Mouse (Mus musculus) CD4-positive, CD25-positive, alpha-beta regulatory T cell, adult 4 months (primary cell): Measurements from ENCODE around the gene Prkar2a. TPM values are rescaled to one million over a fixed set of nuclear protein-coding genes. Genes with fewer than 3 reads are reported as not detected.
"Not testable (repeated sequence)": the region's sequence is repeated elsewhere in the genome, so short reads cannot be mapped to it uniquely, and the experiment has no call there.

Experiments
- ATAC-seq: one replicate; pipeline ENCODE4 v1.8.0; 2017
- polyA plus RNA-seq, 2 experiments: library from polyadenylated mRNA; unstranded; fragments of 100-300 nt; shearing (Covaris generic); gene quantifications; one replicate each; pipeline ENCODE4 v1.2.1; 2017

Prkar2a gene
- polyA plus RNA-seq: 1 to 10 TPM; 3.7 to 6.7 TPM

DNA sequence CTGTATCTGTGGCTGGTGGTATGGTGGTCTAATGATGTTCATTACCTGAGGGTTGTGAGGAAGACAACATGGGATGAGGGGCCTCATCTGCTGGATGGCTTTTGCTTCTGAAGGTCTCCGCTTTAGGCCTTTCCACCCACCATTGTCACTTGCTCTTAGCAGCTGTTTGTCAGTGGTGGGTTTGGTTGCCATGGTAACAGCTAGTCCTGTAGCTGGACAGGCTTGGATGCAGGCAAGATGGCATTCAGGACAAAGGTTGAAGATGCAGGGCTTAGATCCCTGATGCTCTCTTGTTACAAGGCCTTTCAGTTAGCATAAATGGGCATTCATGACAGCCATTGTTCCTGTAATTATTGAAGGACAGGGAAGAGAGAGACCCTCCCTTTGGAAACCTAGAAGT is at the start of gene Prkar2a:
Prkar2a (plus strand) TSS at position 209 of the 400 bp plus-strand sequence.
- no peak for ATAC-seq

DNA sequence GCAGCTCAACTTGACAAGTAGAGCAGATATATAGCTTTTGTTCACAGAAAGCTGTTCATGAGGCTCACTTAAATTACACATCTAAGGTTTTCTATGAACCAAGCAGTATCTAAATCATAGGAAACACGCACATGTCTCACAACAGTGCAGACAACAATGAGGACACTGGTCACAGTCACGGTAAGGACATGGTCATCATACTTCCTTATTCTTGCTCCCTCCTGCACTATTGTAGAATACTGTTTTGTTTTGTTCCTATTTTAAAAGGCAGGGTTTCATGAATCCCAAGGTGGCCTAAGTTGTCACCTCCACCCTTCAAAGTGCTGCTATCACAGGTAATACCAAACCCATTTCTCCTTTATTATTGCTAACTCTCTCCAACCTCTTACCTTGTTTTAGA is 49.3 kb upstream of the Prkar2a start:
- ATAC-seq: no peak

DNA sequence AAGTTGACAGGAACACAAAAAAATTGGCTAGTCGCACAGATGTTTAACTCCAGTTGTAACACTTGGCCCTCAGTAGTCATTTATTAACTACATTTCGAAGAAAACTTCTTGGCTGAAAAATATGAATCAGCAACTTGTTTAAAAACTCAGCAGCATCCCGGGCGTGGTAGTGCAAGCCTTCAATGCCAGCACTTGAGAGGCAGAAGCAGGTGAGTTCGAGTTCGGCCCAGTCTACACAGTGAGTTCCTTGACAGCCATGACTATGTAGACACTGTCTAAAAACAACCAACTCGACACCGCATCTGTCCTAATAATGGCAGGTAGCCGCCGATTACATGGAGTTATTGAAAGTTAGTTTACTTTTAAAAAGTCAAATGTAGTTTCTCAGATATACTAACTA is 40.9 kb upstream of the Prkar2a start:
- ATAC-seq: no peak

DNA sequence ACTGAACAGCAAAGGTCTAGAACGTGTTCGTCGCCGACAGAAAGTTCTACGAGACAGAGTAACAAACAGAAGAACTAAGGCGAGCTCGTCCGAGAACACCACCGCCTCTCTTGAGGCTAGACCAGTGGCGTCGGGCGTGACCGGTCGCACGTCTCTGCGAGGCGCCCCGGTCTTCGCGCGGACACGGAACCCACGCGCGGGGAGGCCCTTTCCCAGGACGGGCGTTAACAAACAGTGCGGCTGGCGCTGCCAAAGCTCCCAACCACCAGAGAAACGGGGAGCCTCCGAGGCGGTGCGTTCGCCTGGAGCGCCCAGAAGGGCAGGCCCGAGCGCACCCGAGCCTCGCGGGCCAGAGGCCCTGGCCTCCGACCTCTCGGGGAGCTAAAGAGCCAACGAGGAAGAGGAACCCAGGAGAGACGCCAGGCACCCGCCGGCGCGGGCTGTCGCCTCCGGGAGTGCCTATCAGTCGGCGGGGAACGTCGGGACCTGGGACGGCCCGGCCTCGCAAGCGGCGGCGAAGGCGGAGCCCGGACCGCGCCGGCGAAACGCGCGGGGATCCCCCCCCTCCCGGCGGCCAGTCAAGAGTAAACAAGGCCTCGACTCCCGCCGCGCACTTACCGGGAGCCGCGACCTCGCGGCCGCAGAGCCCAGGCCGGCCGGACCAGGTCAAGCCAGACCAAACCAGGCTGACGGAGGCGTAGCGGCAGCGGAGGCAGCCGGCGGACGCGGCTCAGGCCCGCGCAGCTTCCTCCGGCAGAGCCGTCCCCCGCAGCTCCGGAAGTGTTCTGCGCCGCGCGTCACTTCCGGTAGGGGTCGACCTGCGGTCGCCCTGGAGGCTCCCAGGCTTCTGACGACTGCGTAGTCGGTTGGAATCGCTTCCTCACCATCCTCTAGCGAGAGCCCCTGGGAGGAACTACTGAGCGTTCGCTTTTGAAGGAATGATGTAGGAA is 40.2 kb upstream of the Prkar2a start, which contains the start of gene Arih2:
Arih2 (minus strand) TSS at position 776 of the 950 bp plus-strand sequence.
- peak; percentile 89 for ATAC-seq

DNA sequence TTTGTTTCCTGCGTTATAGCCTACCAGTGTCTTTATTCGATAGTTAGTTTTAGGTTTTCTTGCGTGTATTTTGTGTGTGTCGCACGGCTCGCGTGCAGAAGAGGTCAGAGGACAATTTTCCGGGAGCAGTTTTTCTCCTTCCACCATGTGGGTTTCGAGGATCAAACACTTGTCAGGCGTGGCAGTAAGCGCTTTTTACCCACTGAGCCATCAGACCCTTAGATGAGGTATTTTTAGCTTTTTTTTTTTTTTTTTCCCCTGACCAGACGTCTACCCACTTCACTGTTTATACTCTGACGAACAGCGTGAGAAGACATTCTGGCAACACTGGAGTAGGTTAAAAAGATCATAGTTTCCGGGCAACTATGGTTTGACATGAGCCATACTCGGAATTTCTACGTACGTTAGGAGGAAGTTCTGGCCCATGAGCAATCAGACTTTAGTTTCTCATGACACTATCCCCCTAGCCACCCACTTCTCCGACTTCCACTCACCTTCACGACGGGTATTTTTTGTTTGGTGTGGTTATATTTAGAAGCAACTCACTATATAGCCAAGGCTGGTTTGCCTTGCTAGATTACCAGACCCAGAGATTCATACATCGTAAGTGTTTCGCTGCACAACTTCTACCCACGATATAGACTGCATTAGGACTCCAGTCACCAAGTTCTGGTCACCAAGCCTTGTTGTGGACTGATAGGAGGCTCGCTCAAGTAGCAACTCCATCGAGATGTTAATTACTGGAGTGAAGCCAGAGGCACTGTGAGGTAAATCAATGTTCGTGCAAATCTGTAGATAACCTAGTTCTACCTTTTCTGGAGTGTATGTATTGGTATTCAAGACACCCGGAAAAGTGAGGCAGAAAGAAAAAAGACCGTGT is 39.3 kb upstream of the Prkar2a start:
- ATAC-seq: peak; percentile 56

DNA sequence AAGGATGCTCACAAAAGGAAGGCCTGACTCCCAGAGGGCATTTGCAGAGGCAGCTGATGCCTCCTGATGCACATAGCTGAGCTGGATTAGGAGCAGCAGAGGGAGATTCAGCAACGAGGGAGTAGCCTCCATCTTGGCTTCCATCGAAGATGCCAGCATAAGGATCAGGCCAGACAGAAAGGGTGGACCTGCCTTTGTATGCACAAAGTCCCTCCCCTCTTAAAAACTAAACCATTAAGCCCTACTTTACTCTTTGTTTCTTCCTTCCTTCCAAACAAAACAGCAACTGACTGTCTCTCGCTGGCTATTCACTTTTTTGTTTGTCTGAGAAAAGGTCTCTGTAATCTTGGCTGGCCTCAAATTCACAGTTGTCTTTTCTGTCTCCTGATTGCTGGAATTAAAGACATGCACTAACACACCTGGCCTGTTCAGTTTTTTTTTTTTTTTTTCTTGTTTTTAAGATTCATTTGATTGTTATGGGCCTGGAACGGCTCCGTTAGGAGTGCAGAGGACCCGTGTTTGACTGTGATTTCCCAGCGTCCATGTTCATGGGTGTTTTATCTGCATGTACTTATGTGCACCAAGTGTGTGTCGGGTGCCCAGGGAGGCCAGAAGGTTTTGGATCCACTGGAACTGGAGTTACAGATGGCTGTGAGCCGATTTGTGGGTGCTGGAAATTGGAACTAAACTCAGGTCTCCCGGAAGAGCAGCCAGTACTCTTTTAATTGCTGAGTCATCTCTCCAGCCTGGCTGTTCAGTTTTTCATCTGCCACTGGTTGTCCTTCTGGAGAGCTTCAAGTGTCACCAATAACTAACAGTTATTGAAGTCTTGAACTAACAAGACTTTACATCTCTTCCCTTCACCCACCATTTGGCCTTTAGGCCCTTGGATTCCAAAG is 34.3 kb upstream of the Prkar2a start:
- no peak for ATAC-seq

DNA sequence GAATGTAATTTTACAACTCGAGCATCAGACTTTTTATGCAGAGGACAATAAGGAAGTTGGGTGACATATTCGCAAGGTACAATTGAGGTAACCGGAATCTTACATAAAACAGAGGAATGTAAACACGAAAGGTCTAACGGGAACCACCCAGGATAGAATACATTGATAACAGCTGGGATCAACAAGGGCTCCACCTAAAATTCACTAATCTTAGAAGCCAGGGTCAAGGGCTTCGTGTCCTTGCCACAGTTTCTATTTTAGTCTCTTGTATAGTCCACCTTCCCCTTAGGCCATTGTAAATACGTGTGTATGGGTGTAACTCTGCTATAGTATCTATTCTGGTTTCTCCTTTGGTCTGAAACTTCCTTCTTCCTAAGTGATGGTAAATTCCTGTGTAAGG is 33.2 kb upstream of the Prkar2a start:
- ATAC-seq: not testable (repeated sequence)

DNA sequence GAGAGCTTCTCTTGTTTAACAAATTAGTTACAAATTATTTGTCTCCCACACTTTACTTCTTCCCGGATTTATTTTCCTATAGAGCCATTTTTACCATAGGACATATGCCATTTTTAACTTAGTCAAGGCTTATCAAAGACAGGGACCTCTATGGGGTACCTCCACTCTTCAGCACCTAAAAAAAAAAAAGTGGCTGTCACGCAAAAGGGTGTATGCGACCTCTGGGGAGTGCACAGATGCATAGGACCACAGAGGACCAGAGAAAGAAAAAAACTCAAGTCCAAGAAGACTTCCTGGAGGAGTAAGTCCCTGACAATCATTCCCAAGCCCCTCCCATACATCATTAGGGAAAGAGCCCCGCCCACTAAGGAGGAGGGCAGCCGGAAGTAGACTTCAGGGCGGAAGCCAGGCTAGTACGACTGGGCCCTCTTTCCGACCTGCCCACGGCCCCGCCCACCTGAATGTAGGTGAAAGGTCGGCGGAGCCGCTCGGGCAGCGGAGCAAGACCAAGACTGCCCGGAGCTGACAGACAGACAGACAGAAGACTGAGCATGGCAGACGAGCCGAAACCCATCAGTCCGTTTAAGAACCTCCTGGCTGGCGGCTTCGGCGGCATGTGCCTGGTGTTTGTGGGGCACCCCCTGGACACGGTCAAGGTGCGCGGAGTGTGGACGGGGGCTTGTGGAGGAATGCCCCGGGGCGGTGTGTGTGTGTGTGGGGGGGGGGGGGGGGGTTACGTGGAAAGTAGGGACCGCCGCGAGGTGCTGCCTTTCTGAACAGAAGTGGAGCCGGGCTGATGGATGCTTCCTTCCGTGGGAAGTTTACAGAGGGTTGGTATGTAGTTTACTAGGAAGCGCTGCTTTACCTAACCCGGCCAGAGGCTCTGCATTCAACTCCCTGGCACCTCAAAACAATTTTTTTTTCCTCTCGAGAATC is 27.2 kb upstream of the Prkar2a start, which contains the start of gene Slc25a20:
Slc25a20 (plus strand) TSS at position 412 of the 936 bp plus-strand sequence.
- peak; percentile 95 for ATAC-seq

DNA sequence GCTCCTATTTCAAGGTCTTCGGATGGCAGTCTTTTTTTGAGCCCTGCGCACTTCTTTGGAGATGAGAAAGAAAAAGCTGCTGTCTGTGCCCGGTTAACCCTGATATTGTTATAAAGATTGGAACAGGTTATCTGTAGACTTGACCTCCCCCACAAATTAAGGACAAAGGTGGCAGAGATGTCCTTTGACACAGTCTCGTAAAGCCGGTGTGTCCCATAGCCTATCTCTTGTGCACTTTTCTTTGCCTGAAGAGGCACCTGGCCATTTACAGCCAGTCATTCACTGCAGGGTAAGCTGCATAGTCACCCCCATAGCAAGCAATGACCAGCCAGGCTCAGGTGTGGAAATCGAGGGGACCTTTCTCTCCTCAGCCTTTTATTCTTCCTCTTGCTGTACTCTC is 26.5 kb upstream of the Prkar2a start:
- ATAC-seq: no peak

DNA sequence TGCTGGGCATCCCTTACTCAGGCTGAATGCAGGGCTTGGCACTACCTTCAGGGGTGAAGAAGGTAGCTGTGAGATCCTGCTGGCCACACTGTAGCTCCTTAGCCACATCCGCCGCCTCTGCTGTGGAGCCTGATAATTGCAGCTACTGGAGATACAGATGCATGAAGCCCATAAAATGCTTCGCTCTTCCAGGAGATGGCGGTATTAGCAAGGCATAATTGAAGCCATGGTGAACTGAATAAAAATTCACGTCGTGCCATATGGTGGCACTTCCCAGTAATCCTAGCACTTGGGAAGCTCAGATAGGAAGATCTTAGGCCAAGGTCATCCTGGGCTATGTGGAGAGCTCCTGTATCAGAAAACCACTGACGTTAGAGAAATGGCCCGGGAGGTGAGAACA is 19.2 kb upstream of the Prkar2a start:
- no peak for ATAC-seq

DNA sequence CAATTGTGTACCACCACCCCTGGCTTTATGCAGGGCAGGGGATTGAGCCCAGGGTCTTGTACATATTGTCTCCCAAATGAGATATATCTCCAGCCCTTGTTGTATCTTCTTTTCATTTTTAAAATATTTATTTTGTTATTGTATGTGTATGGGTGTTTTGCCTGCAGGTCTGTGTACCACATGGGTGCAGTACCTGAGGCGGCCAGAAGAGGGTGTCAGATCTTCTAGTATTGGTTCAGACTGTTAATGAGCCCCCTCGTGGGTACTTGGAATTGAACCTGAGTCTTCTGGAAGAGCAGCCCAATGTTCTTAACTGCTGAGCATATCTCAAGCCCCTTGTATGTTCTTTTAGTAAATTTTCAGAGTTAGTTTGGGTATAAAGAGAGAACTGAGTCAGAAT is 16.0 kb upstream of the Prkar2a start:
- ATAC-seq: no peak

DNA sequence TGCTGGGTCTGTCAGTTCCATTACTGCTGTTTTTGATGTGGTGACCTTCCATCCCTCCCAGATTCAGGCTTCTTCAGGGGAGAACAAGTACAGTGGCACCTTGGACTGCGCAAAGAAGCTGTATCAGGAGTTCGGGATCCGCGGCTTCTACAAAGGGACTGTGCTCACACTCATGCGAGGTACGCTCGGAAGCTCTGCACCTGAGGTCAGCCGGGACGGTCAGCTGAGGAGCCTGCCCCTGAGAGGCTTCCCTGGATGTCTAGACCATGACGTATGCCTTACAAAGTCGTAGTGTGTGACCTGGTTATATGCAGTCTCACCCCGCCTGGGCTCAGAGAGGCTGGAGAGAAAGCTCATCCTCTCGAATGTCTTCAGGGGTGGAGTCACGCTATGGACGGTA is 9.1 kb upstream of the Prkar2a start:
- ATAC-seq: no peak

DNA sequence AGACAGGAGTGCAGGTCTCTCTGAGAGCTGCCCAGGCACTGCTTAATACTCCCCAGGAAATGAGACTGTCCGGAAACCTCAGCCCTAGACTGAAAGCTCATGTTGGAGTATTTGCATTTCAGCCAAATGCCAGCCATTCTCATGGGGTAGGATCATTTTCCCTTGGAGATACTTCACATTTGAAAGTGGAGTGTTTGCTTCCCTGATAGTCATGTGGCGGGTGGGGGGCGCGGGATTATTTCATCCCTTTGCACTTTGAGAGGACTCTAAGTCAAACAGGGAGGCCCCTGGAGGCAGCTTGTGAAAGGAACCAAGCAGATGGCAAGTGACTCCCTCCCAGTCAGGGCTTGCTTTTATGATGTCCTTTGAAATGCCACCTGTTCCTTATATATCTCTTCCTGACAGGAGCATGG is 2.6 kb upstream of the Prkar2a start:
- ATAC-seq: no peak

DNA sequence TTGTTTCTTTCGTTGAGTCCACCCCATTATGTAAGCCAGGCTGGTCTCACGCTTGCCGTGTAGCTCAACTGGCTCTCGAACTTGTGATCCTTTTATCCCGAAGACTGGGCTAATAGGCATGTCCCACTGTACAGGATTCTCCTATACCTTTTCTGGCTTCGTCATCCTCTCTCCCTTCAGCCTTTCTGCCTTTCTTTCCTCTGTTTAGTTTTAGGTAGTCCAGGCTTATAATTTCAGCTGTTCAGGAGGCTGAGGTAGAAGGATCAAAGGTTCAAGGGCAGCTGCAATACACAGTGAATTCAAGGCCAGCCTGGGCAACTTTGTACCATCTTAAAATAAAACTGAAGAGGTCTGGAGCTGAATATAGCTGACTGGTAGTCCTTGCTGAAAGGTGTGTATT is 1.9 kb upstream of the Prkar2a start:
- no peak for ATAC-seq

DNA sequence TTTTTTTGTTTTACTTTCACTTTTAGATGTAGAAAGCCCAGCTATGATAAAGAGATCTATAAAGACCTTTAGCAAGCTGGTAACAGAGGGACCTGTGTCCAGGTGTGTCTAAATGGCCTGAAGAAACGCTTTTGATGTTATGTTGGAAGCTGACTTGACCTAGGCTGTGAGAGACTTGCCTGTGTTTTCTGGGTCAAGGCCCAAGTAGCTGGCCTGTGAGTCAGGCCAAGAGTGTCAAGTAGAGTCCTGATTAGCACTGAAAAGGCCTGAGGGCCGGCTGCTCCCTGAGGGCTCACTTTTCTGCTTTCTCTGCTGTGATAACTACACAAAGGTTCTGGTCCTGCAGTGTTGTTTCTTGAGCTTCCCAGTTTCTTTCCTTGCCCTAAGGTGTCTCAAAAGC is 1.4 kb upstream of the Prkar2a start:
- no peak for ATAC-seq

DNA sequence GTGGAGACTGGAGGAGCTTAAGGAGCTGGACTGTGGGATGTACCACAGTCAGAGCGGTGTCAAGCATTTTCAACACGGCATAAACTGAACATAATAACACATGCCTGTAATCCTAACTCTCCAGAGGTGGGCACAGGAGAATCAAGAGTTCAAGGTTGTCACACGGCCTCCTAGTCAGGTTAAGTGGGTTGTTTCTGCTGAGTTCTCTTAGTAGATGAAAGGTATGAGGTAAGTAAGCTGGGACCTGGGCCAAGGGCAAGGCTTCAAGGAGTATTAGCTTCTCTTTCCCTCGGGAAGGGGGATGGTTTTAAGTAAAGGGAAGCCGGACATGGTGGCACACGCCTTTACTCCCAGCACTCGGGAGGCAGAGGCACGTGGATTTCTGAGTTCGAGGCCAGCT is 663 bp upstream of the Prkar2a start:
- ATAC-seq: no peak

DNA sequence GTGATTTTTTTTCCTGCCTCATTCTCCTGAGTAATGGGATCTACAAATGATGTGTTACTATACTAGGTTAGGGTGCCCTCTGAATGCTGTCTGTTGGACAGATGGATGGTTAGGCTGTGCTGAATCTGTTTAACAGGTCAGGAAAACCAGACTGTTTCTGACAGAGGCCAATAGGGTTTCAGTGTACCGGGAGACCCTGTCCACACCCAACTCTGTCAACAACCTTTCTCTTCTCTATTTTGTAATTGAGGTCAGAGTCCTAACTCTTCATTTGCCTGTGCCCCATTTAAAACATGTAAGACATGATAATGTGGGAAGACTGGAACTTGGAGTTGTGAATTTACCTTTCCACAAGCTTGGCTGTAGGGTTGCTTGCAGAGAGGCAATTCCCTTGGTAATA is 879 bp downstream of the Prkar2a start:
- no peak for ATAC-seq

DNA sequence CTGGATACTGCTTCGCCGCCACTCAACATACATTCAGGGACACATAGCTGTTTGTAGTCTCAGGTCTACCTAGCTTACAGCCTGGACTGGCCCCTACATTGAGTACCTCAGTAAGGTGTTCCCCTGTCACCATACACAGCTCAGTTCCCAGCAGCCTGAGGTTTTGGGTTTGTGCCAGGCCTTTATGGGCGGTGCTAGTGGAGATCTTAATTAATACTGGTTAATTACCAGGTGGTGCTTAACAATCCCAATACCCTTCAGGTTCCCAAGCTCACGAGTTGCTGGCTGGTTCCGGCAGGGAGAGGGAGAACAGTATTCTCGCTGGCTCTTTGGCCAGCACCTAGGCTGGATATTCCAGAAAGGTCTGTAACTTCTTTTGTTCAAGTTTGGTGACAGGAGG is 1.8 kb downstream of the Prkar2a start:
- no peak for ATAC-seq

DNA sequence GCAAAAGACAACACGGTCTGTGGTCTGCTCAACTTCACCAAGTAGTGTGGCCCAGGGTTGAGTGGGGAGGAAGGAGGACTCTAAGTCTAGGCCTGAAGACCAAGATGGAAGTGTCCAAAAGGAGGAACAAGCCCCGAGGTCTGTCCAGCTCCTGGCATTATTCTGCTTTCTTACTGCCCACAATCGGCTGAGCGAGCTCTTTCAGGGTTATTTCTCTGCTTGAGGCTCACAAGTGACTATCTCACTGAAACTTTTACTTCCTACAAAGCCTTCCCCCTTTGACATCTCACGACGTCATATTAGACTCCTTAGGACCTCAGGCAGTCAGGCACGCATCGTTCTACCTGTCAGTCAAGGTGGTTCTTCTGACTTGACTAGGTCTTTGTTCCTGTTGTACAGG is 2.3 kb downstream of the Prkar2a start:
- peak; percentile 33 for ATAC-seq

DNA sequence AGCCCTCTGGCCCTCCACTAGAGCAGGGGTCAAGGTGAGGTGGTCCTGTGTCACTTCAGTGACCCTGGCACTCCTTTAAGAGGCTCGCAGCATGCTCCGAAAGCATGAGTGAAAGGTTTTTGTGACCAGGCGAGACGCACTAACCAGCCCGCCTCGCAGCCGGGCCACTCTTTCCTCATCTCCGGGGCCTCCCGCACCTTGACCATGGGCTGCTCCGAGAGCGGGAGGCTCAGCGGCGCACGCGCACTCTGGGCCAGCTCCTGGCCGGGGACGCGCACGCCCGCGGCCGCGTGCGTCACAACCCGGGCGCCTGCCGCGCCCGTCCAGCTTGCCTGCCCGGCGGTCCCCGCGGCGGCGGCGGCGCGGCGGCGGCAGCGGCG is 2.7 kb downstream of the Prkar2a start:
- ATAC-seq: peak; percentile 50
